Mouse (Mus musculus) G1E (cell line): ENCODE results near the gene Plk5. TPM values are rescaled to one million over a fixed set of nuclear protein-coding genes. Genes with fewer than 3 reads are reported as not detected.

Source experiments
- ATAC-seq: 2 replicates; pipeline ENCODE4 v1.8.0; 2016; ENCODE audit warnings: mild to moderate bottlenecking; ENCODE audit not compliant: insufficient number of reproducible peaks, poor library complexity, low FRiP score, severe bottlenecking; ENCODE audit errors: extremely low read depth
- DNase-seq: peaks from one replicate; pipeline ENCODE4 v3.0.0; 2012; ENCODE audit warnings: low spot score
- H3K27me3 ChIP-seq: 2 replicates; pipeline ENCODE4 v1.6.1; 2012; ENCODE audit warnings: mild to moderate bottlenecking, low read length, inconsistent platforms; ENCODE audit not compliant: insufficient read depth
- H3K36me3 ChIP-seq: replicated peaks from 2 replicates; pipeline ENCODE3; 2012; ENCODE audit warnings: mild to moderate bottlenecking, inconsistent platforms
- H3K4me1 ChIP-seq: 2 replicates; pipeline ENCODE4 v1.6.1; 2012; ENCODE audit warnings: low read depth, low read length, inconsistent platforms, mixed read lengths; ENCODE audit not compliant: insufficient read depth
- H3K4me3 ChIP-seq: 2 replicates; pipeline ENCODE4 v1.5.1; 2012; ENCODE audit warnings: low read depth, mild to moderate bottlenecking, inconsistent platforms, low read length, moderate library complexity, mixed read lengths
- H3K9me3 ChIP-seq: replicated peaks from 2 replicates; pipeline ENCODE4 v1.6.1; 2012; ENCODE audit warnings: inconsistent platforms
- CTCF ChIP-seq: IDR thresholded peaks from 2 replicates; pipeline ENCODE4 v1.5.1; 2012; ENCODE audit warnings: low read depth, low read length, inconsistent platforms, mixed read lengths
- GATA1 ChIP-seq: IDR thresholded peaks from 2 replicates; pipeline ENCODE4 v1.6.1; 2012; ENCODE audit warnings: borderline replicate concordance, low read length, inconsistent platforms, mixed read lengths
- GATA2 ChIP-seq: IDR thresholded peaks from 2 replicates; pipeline ENCODE4 v1.6.1; 2012; ENCODE audit warnings: low read depth, low read length, inconsistent platforms, borderline replicate concordance
- POLR2AphosphoS5 ChIP-seq: IDR thresholded peaks from 2 replicates; pipeline ENCODE4 v1.6.1; 2012; ENCODE audit warnings: low read depth, low read length, inconsistent platforms; ENCODE audit not compliant: insufficient replicate concordance
- TAL1 ChIP-seq: conservative IDR thresholded peaks from 2 replicates; pipeline ENCODE4 v1.6.1; 2012; ENCODE audit warnings: low read depth, low read length, inconsistent platforms, mixed read lengths
- polyA plus RNA-seq: library from polyadenylated mRNA; stranded (reverse); fragments of >175 nt; gene quantifications from 2 replicates; pipeline ENCODE4 v1.2.3, GENCODE M21; 2012
- total RNA-seq, 2 experiments: library from RNA; stranded (forward) in 1 of 2; stranded (reverse) in 1 of 2; fragments of 200-1000 nt in 1 of 2; fragments of >200 nt in 1 of 2; fragmentation: Nextera tagmentation in 1 of 2; gene quantifications; 2 replicates each; pipeline ENCODE4 v1.2.3; 2014 to 2017

Plk5 gene
- total and polyA plus RNA-seq, 3 experiments: not detected

- DNase-seq: no peak
- no peaks in the 10 kb centered on the region for H3K9me3 ChIP-seq
- H3K36me3 ChIP-seq: no peaks in the 10 kb centered on the region
- peaks cover 21% of the 10 kb centered on the region for H3K4me1 ChIP-seq
- H3K27me3 ChIP-seq: peaks cover 93% of the 10 kb centered on the region
- no peak for TF ChIP-seq CTCF
- no peak for TF ChIP-seq GATA1
- TF ChIP-seq GATA2: no peak
- TF ChIP-seq POLR2AphosphoS5: no peak
- TF ChIP-seq TAL1: no peak
- no peak for ATAC-seq
- no peak overlapping the region for H3K4me3 ChIP-seq
Measured at GRCm38 (mm10) chr10:80356737-80357136, 478 bp downstream of the Plk5 start.

- TF ChIP-seq CTCF (no peak), GATA1 (no peak), GATA2 (no peak), POLR2AphosphoS5 (no peak), TAL1 (no peak)
- peaks cover 16% of the 10 kb centered on the region for H3K4me1 ChIP-seq
- H3K4me3 ChIP-seq: no peak overlapping the region
- DNase-seq (no peak), ATAC-seq (no peak)
- peaks cover 88% of the 10 kb centered on the region for H3K27me3 ChIP-seq
- no peaks in the 10 kb centered on the region for H3K36me3 ChIP-seq
- H3K9me3 ChIP-seq: peaks cover 2% of the 10 kb centered on the region; the same call in 1 of the 2 replicates
Measured at GRCm38 (mm10) chr10:80357336-80357735, 1.1 kb downstream of the Plk5 start.

GRCm38 (mm10) chr10:80357994-80358639 lies 1.9 kb downstream of the Plk5 start:
- peak overlapping the region; percentile 10; the same call in 1 of the 2 replicates for H3K4me3 ChIP-seq

GRCm38 (mm10) chr10:80363734-80364133 lies 7.5 kb downstream of the Plk5 start:
- H3K27me3 ChIP-seq: peaks cover 79% of the 10 kb centered on the region
- H3K9me3 ChIP-seq: peaks cover 14% of the 10 kb centered on the region
- DNase-seq (no peak), ATAC-seq (no peak)
- TF ChIP-seq GATA2: no peak
- no peak for TF ChIP-seq TAL1
- TF ChIP-seq GATA1: no peak
- no peak for TF ChIP-seq CTCF
- no peak for TF ChIP-seq POLR2AphosphoS5
- H3K4me3 ChIP-seq: no peak overlapping the region
- peaks cover 6% of the 10 kb centered on the region for H3K4me1 ChIP-seq
- H3K36me3 ChIP-seq: no peaks in the 10 kb centered on the region

More at GRCm38 (mm10) chr10:80357994-80358639, 1.9 kb downstream of the Plk5 start:
- ATAC-seq (no peak), DNase-seq (no peak)
- Histone ChIP-seq H3K36me3 (no peaks in the 10 kb centered on the region), H3K4me1 (peaks cover 8% of the 10 kb centered on the region), H3K9me3 (peaks cover 8% of the 10 kb centered on the region), H3K27me3 (peaks cover 88% of the 10 kb centered on the region)
- TF ChIP-seq CTCF (no peak), POLR2AphosphoS5 (no peak), GATA2 (no peak), TAL1 (no peak), GATA1 (no peak)

GRCm38 (mm10) chr10:80365736-80366135 lies 9.5 kb downstream of the Plk5 start:
- H3K9me3 ChIP-seq: peaks cover 14% of the 10 kb centered on the region
- ATAC-seq: no peak
- peaks cover 73% of the 10 kb centered on the region for H3K27me3 ChIP-seq

GRCm38 (mm10) chr10:80367954-80368353 lies 11.7 kb downstream of the Plk5 start:
- no peaks in the 10 kb centered on the region for H3K36me3 ChIP-seq
- H3K4me3 ChIP-seq: no peak overlapping the region
- no peak for DNase-seq
- peaks cover 33% of the 10 kb centered on the region for H3K4me1 ChIP-seq
- ATAC-seq: no peak
- H3K9me3 ChIP-seq: peaks cover 7% of the 10 kb centered on the region
- no peak for TF ChIP-seq POLR2AphosphoS5
- TF ChIP-seq CTCF: no peak
- no peak for TF ChIP-seq GATA1
- no peak for TF ChIP-seq GATA2
- no peak for TF ChIP-seq TAL1
- H3K27me3 ChIP-seq: peaks cover 67% of the 10 kb centered on the region

More at GRCm38 (mm10) chr10:80365736-80366135, 9.5 kb downstream of the Plk5 start:
- TF ChIP-seq POLR2AphosphoS5 (no peak), GATA2 (no peak), TAL1 (no peak)
- Histone ChIP-seq H3K4me1 (peaks cover 13% of the 10 kb centered on the region), H3K4me3 (no peak overlapping the region), H3K36me3 (no peaks in the 10 kb centered on the region)
- DNase-seq: no peak
